Mouse (Mus musculus) lung, adult 2 months (tissue): ENCODE data around the gene Klf7. TPM values are rescaled to one million over a fixed set of nuclear protein-coding genes. Genes with fewer than 3 reads are reported as not detected.
"Not testable (repeated sequence)": the region's sequence is repeated elsewhere in the genome, so short reads cannot be mapped to it uniquely, and the experiment has no call there.

ENCODE experiments used
- DNase-seq: peaks from one replicate; pipeline ENCODE4 v3.0.0; 2022
- H3K4me1 ChIP-seq: fragments of 200-500 bp; 2 replicates; pipeline ENCODE4 v1.6.1; 2011; ENCODE audit warnings: low read length; ENCODE audit not compliant: control insufficient read depth, insufficient read depth
- H3K4me3 ChIP-seq: fragments of 200-500 bp; replicated peaks from 2 replicates; pipeline ENCODE3; 2011; ENCODE audit warnings: low read depth, mild to moderate bottlenecking, control low read depth, low read length; ENCODE audit errors: extremely low read depth
- CTCF ChIP-seq: fragments of 200-500 bp; IDR thresholded peaks from 2 replicates; pipeline ENCODE4 v1.5.1; 2011; ENCODE audit warnings: mild to moderate bottlenecking, low read length, control low read depth; ENCODE audit not compliant: insufficient read depth
- POLR2A ChIP-seq: fragments of 200-500 bp; IDR thresholded peaks from 2 replicates; pipeline ENCODE4 v1.6.1; 2011; ENCODE audit warnings: low read depth, mild to moderate bottlenecking, control low read depth, low read length, borderline replicate concordance; ENCODE audit errors: extremely low read depth
- WGBS: fragments of 180-500 bp; shearing (Covaris S2); methylation state at CpG from one replicate; pipeline ENCODE4 v1.1.7; 2018; 5-methylcytosine and 5-hydroxymethylcytosine counted together
- polyA plus RNA-seq: library from polyadenylated mRNA; depleted of rRNA; stranded (reverse); fragments of >200 nt; gene quantifications from 2 replicates; pipeline ENCODE4 v1.2.3, GENCODE M21; 2012

Gene Klf7
- polyA plus RNA-seq, 1 experiment: 32.3 TPM

GRCm38 (mm10) chr1:64120421-64120810, 1.7 kb downstream of the Klf7 start:
- WGBS: under 1% methylated on average over 13 of the region's 13 CpGs
- TF ChIP-seq CTCF (no peak), POLR2A (peak; percentile 70; the same call in 1 of the 2 replicates)
- peak; percentile 61 for DNase-seq
- Histone ChIP-seq H3K4me1 (peaks cover 5% of the 10 kb centered on the region; the same call in 1 of the 2 replicates), H3K4me3 (peak overlapping the region; percentile 95)

GRCm38 (mm10) chr1:64119851-64120250, 2.2 kb downstream of the Klf7 start:
- DNase-seq: peak; percentile 49

GRCm38 (mm10) chr1:64119358-64119794, 2.7 kb downstream of the Klf7 start:
- DNase-seq: peak; percentile 49
- 11% methylated on average over 7 of the region's 7 CpGs for WGBS

More at GRCm38 (mm10) chr1:64119851-64120250, 2.2 kb downstream of the Klf7 start:
- Histone ChIP-seq H3K4me3 (peak overlapping the region; percentile 95), H3K4me1 (peaks cover 8% of the 10 kb centered on the region; the same call in 1 of the 2 replicates)
- WGBS: 6% methylated on average over 8 of the region's 8 CpGs
- no peak for TF ChIP-seq POLR2A
- no peak for TF ChIP-seq CTCF

GRCm38 (mm10) chr1:64118285-64119170, 3.6 kb downstream of the Klf7 start:
- Histone ChIP-seq H3K4me3 (peak overlapping the region; percentile 95), H3K4me1 (peaks cover 11% of the 10 kb centered on the region)
- WGBS: 24% methylated on average over 6 of the region's 6 CpGs
- no peak for TF ChIP-seq POLR2A
- no peak for TF ChIP-seq CTCF
- no peak for DNase-seq

More at GRCm38 (mm10) chr1:64119358-64119794, 2.7 kb downstream of the Klf7 start:
- Histone ChIP-seq H3K4me1 (peaks cover 8% of the 10 kb centered on the region; the same call in 1 of the 2 replicates), H3K4me3 (peak overlapping the region; percentile 95)
- TF ChIP-seq CTCF (no peak), POLR2A (no peak; the same call in 1 of the 2 replicates)

- H3K4me3 ChIP-seq: peak overlapping the region; percentile 1
These were observed 4.4 kb downstream of the Klf7 start for GRCm38 (mm10) chr1:64117478-64118284.

DNA sequence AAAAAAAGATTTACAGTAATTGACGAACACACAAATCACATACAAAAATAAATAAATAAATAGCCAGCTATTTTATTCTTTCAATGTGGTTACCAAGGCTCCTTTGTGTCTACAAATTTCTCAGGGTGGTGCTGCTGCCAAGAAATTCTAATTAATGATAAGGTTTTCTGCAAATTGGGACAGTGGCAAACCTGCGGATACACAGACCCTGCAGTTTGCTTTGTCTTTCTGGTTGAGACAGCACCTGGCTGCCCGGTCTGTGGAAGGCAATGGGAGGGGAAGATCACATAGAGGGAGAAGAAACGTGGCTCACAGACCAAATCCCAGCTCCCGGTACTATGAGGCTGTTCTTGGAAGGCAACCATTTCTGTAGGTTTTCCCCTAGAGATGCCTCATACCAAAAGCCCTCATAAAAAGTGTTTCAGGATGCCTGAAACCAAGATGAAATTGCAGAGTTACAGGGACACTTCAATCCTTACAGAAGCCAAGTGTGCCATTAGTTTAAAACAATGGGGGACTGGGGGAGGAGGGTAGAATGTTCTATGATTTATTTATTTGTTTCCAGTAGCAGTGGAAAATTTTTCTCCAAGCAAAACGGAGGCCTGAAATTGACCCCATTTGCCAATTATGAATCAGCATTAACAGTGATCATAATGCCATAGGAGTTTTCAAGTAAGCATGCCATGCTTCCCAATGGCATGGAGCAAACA, 5.2 kb downstream of the Klf7 start:
- no peak for DNase-seq
- Histone ChIP-seq H3K4me3 (no peak overlapping the region), H3K4me1 (peaks cover 18% of the 10 kb centered on the region)
- 35% methylated on average over 6 of the region's 6 CpGs for WGBS
- TF ChIP-seq POLR2A (no peak), CTCF (no peak)

More at GRCm38 (mm10) chr1:64117478-64118284, 4.4 kb downstream of the Klf7 start:
- H3K4me1 ChIP-seq: peaks cover 16% of the 10 kb centered on the region
- no peak for DNase-seq
- TF ChIP-seq CTCF (no peak), POLR2A (no peak)
- WGBS: 49% methylated on average over 11 of the region's 11 CpGs

- no peak for DNase-seq
- 61% methylated on average over 3 of the region's 3 CpGs for WGBS
- peaks cover 23% of the 10 kb centered on the region for H3K4me1 ChIP-seq
- TF ChIP-seq CTCF (no peak), POLR2A (no peak)
- no peak overlapping the region for H3K4me3 ChIP-seq
These were observed 7.5 kb downstream of the Klf7 start for GRCm38 (mm10) chr1:64114579-64114978.

GRCm38 (mm10) chr1:64108653-64109052, 13.4 kb downstream of the Klf7 start:
- not testable (repeated sequence) for H3K4me3 ChIP-seq, DNase-seq
- WGBS: 57% methylated on average over 3 of the region's 3 CpGs
- peaks cover 25% of the 10 kb centered on the region for H3K4me1 ChIP-seq

- TF ChIP-seq POLR2A (no peak), CTCF (no peak)
- H3K4me1 ChIP-seq: peaks cover 20% of the 10 kb centered on the region
- no peak for DNase-seq
- H3K4me3 ChIP-seq: no peak overlapping the region
- 58% methylated on average over 7 of the region's 7 CpGs for WGBS
These were observed 14.6 kb downstream of the Klf7 start for GRCm38 (mm10) chr1:64107526-64107925.
